8 mouse cellular contexts compared by ENCODE assay signal in the genomic region with DNA sequence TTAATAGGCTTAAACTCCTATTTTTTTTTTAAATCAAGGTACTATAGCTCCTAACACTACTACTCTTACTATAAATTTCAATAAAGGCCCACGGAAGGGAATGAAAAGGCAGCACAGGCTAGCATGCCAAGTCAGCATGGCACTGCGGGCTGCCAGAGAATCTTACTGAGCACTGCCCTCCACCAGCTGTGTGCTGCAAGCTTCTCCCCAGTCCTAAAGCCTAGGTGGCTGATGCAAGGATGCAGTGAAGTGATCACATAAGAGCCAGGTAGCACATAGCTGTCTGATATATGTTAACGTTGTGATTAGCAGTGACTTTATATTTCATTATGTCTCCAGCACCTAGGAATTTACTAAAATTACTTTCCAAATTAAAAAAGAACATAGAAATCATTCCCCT. TPM values are rescaled to one million over a fixed set of nuclear protein-coding genes. Genes with fewer than 3 reads are reported as not detected.
DNase-seq lines count a peak whose midpoint lies in the region; ATAC-seq and TF ChIP-seq lines count a peak whose summit lies in the region.

No protein-coding gene starts in this region.

- H3K4me2 ChIP-seq in hindbrain, postnatal 0 days (ENCODE audit: low read depth, low read length), result peak overlapping the region; percentile 87

- no peak overlapping the region for H3K9ac ChIP-seq in hindbrain, postnatal 0 days (replicated peaks; ENCODE audit: low read length)

- TF ChIP-seq CTCF in thymus, adult 2 months (IDR thresholded peaks at IDR 0.05; ENCODE audit: borderline replicate concordance, control insufficient read depth, extremely low read depth, insufficient read depth, low read length, poor library complexity), result no peak
- TF ChIP-seq CTCF in hindbrain, postnatal 0 days (IDR thresholded peaks at IDR 0.05; ENCODE audit: low read depth), result no peak

- intact Hi-C loops in left cerebral cortex, postnatal 36 days (cut with DNase I), result no loop called here

- no peaks in the 10 kb centered on the region for H3K9me3 ChIP-seq in hindbrain, postnatal 0 days (ENCODE audit: low read length)
- no peaks in the 10 kb centered on the region for H3K9me3 ChIP-seq in midbrain, embryonic 10.5 days (replicated peaks)

- no peak for TF ChIP-seq POLR2A in thymus, adult 2 months (IDR thresholded peaks at IDR 0.05; ENCODE audit: control insufficient read depth, extremely low read depth, insufficient read depth, low read length, poor library complexity)

- DNase-seq in cerebellum, postnatal 10 days, result peak; percentile 25 to 40
- no peak for DNase-seq in cerebellum, adult 9-11 months
- peak; percentile 30 for DNase-seq in thymus, postnatal 14 days
- no peak for DNase-seq in thymus, adult 2 months
- no peak for DNase-seq in hindbrain, postnatal 0 days (ENCODE audit: low spot score)
- DNase-seq in midbrain, embryonic 10.5 days (ENCODE audit: low spot score), result no peak
- DNase-seq in cerebellum, adult 8-10 months, result no peak
- DNase-seq in left cerebral cortex, postnatal 36 days (ENCODE audit: low spot score in 2 of 2), result no peak

- WGBS in thymus, adult 2 months, result 44% methylated on average over 3 of the region's 3 CpGs
- WGBS in hindbrain, postnatal 0 days, result 18% methylated on average over 3 of the region's 3 CpGs
- 34% methylated on average over 3 of the region's 3 CpGs for WGBS in midbrain, embryonic 10.5 days

- H3K27me3 ChIP-seq in thymus, adult 2 months (ENCODE audit: control insufficient read depth, insufficient read depth, low read length), result no peaks in the 10 kb centered on the region
- no peaks in the 10 kb centered on the region for H3K27me3 ChIP-seq in hindbrain, postnatal 0 days (ENCODE audit: insufficient read depth, low read length)
- H3K27me3 ChIP-seq in midbrain, embryonic 10.5 days (ENCODE audit: low read depth, poor library complexity, severe bottlenecking), result no peaks in the 10 kb centered on the region

- peaks cover 3% of the 10 kb centered on the region for H3K4me1 ChIP-seq in thymus, adult 2 months (replicated peaks; ENCODE audit: control insufficient read depth, insufficient read depth, low read length)
- no peaks in the 10 kb centered on the region for H3K4me1 ChIP-seq in hindbrain, postnatal 0 days (ENCODE audit: insufficient read depth, low read length)
- H3K4me1 ChIP-seq in midbrain, embryonic 10.5 days, result peaks cover 12% of the 10 kb centered on the region

- ATAC-seq in hindbrain, postnatal 0 days, result no peak

- H3K27ac ChIP-seq in thymus, adult 2 months (ENCODE audit: control insufficient read depth, insufficient read depth, low read length), result no peak overlapping the region
- H3K27ac ChIP-seq in hindbrain, postnatal 0 days, result no peak overlapping the region
- no peak overlapping the region for H3K27ac ChIP-seq in midbrain, embryonic 10.5 days (replicated peaks)

- peaks cover under 1% of the 10 kb centered on the region; the same call in 1 of the 2 replicates for H3K36me3 ChIP-seq in thymus, adult 2 months (ENCODE audit: control insufficient read depth, insufficient read depth, low read length)
- no peaks in the 10 kb centered on the region for H3K36me3 ChIP-seq in hindbrain, postnatal 0 days (ENCODE audit: insufficient read depth, low read length)
- H3K36me3 ChIP-seq in midbrain, embryonic 10.5 days, result peaks cover 14% of the 10 kb centered on the region; the same call in 1 of the 2 replicates

- H3K4me3 ChIP-seq in thymus, adult 2 months (ENCODE audit: control insufficient read depth, insufficient read depth, low read length), result no peak overlapping the region
- peak overlapping the region; percentile 22 for H3K4me3 ChIP-seq in hindbrain, postnatal 0 days (ENCODE audit: low read length)
- H3K4me3 ChIP-seq in midbrain, embryonic 10.5 days, result peak overlapping the region; percentile 77

RNA-seq across cellular contexts. Expression of gene Phf10, which starts 1.1 kb away (rescaled TPM):
- polyA plus RNA-seq in thymus, adult 2 months (2012; rRNA removed), result 27.5 and 35.3 TPM in 2 replicates
- total RNA-seq in hindbrain, postnatal 0 days (2014; rRNA removed), result 35.4 and 38.3 TPM in 2 replicates
- polyA plus RNA-seq in hindbrain, postnatal 0 days (2015; fragmentation: Nextera tagmentation; extraction: Ambion mirVana), result 12.5 and 15.9 TPM in 2 replicates
- polyA plus RNA-seq in midbrain, embryonic 10.5 days (2016; fragmentation: Nextera tagmentation; extraction: Ambion mirVana), result 22.7 and 27.7 TPM in 2 replicates
- total RNA-seq in left cerebral cortex, postnatal 36 days (2021), result 10 to 100 TPM; 54.3 to 67.8 TPM

RNA-seq across cellular contexts. Expression of gene 1600012H06Rik, which starts 17.0 kb away (rescaled TPM):
- 20.6 and 25.8 TPM in 2 replicates for polyA plus RNA-seq in thymus, adult 2 months (2012; rRNA removed)
- total RNA-seq in hindbrain, postnatal 0 days (2014; rRNA removed), result 9.7 and 16.1 TPM in 2 replicates
- 23.9 and 25.4 TPM in 2 replicates for polyA plus RNA-seq in hindbrain, postnatal 0 days (2015; fragmentation: Nextera tagmentation; extraction: Ambion mirVana)
- polyA plus RNA-seq in midbrain, embryonic 10.5 days (2016; fragmentation: Nextera tagmentation; extraction: Ambion mirVana), result 29.5 and 33.9 TPM in 2 replicates
- total RNA-seq in left cerebral cortex, postnatal 36 days (2021), result 10 to 100 TPM; 16.0 to 18.1 TPM

RNA-seq across cellular contexts. Expression of gene Wdr27, which starts 17.0 kb away (rescaled TPM):
- polyA plus RNA-seq in thymus, adult 2 months (2012; rRNA removed), result 3.1 and 5.1 TPM in 2 replicates
- total RNA-seq in hindbrain, postnatal 0 days (2014; rRNA removed), result 0.36 and 1.3 TPM in 2 replicates
- 11.1 and 11.8 TPM in 2 replicates for polyA plus RNA-seq in hindbrain, postnatal 0 days (2015; fragmentation: Nextera tagmentation; extraction: Ambion mirVana)
- polyA plus RNA-seq in midbrain, embryonic 10.5 days (2016; fragmentation: Nextera tagmentation; extraction: Ambion mirVana), result 6.0 and 6.3 TPM in 2 replicates
- 1 to 10 TPM; 3.4 to 4.4 TPM for total RNA-seq in left cerebral cortex, postnatal 36 days (2021)

RNA-seq across cellular contexts. Expression of gene 9030025P20Rik, which starts 18.3 kb away (rescaled TPM):
- 16.1 and 19.8 TPM in 2 replicates for polyA plus RNA-seq in thymus, adult 2 months (2012; rRNA removed)
- 7.4 and 9.8 TPM in 2 replicates for total RNA-seq in hindbrain, postnatal 0 days (2014; rRNA removed)
- 8.7 and 8.9 TPM in 2 replicates for polyA plus RNA-seq in hindbrain, postnatal 0 days (2015; fragmentation: Nextera tagmentation; extraction: Ambion mirVana)
- polyA plus RNA-seq in midbrain, embryonic 10.5 days (2016; fragmentation: Nextera tagmentation; extraction: Ambion mirVana), result 10.9 and 13.2 TPM in 2 replicates
- total RNA-seq in left cerebral cortex, postnatal 36 days (2021), result 1 to 10 TPM; 3.9 to 6.3 TPM

RNA-seq across cellular contexts. Expression of gene Gm3417, which starts 18.6 kb away (rescaled TPM):
- not detected in 2 replicates for polyA plus RNA-seq in thymus, adult 2 months (2012; rRNA removed)
- total RNA-seq in hindbrain, postnatal 0 days (2014; rRNA removed), result 1.3 TPM in 1 of 2 replicates, not detected in the other
- 1.3 and 3.3 TPM in 2 replicates for polyA plus RNA-seq in hindbrain, postnatal 0 days (2015; fragmentation: Nextera tagmentation; extraction: Ambion mirVana)
- 0.42 and 1.7 TPM in 2 replicates for polyA plus RNA-seq in midbrain, embryonic 10.5 days (2016; fragmentation: Nextera tagmentation; extraction: Ambion mirVana)
- total RNA-seq in left cerebral cortex, postnatal 36 days (2021), result not detected

Comparison
In these comparisons a context has a peak if more than half of its experiments do, and no peak if none do; other contexts are left out.
1. DNase-seq: peak in cerebellum, postnatal 10 days (2 of 2) and thymus, postnatal 14 days (single experiment); none in cerebellum, adult 9-11 months (single experiment), thymus, adult 2 months (single experiment), hindbrain, postnatal 0 days (single experiment), midbrain, embryonic 10.5 days (single experiment), cerebellum, adult 8-10 months (single experiment) and left cerebral cortex, postnatal 36 days (0 of 2).